ENCODE assay signal across 19 mouse cellular contexts in the genomic region with DNA sequence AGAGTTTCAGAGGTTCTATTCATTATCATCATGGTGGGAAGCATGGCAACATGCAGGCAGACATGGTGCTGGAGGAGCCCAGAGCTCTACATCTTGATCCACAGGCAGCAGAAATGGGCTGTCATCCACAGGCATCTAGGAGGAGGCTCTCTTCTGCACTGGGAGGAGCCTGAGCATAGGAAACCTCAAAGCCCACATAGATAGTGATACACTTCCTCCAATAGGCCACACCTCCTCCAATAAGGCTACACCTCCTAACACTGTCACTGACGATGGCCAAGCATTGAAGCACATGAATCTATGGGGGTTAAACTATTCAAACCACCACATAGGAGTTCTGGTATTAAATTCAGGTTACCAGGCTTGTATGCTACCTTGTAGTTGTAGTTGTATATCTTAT. TPM values are rescaled to one million over a fixed set of nuclear protein-coding genes. Genes with fewer than 3 reads are reported as not detected.
A peak's percentile ranks its signal among the peaks of the same experiment; 100 is the strongest.
DNase-seq lines count a peak whose midpoint lies in the region; ATAC-seq and TF ChIP-seq lines count a peak whose summit lies in the region.
"Had no signal": no experiment of that assay in that cellular context is flagged by ENCODE, and none has a peak within 500 bp of the region (broad histone marks: within the 10 kb centered on the region; RNA-seq: fewer than 3 reads in every experiment).

No protein-coding gene starts in this region.

- no peaks in the 10 kb centered on the region for H3K9me3 ChIP-seq in MEL (replicated peaks; ENCODE audit: insufficient read depth, low read length)
- H3K9me3 ChIP-seq in forebrain, embryonic 14.5 days (replicated peaks; ENCODE audit: control insufficient read depth, low read length), result no peaks in the 10 kb centered on the region
- H3K9me3 ChIP-seq: forebrain, embryonic 12.5 days had no signal

- H3K27ac ChIP-seq in MEL (ENCODE audit: control insufficient read depth, low read depth, low read length), result no peak overlapping the region
- no peak overlapping the region for H3K27ac ChIP-seq in layer of hippocampus, adult 2 months
- no peak overlapping the region for H3K27ac ChIP-seq in forebrain, embryonic 14.5 days (ENCODE audit: low read depth, low read length)
- H3K27ac ChIP-seq: forebrain, embryonic 12.5 days; hindbrain, embryonic 10.5 days; hindbrain, postnatal 0 days; liver, embryonic 14.5 days had no signal

- WGBS in forebrain, embryonic 14.5 days, result 78% methylated on average over 1 of the region's 1 CpGs

- ATAC-seq in forebrain, embryonic 14.5 days, result no peak
- ATAC-seq: hindbrain, postnatal 0 days; midbrain, embryonic 16.5 days had no signal

- TF ChIP-seq RAD21 in MEL (IDR thresholded peaks at IDR 0.05; ENCODE audit: low read depth, low read length), result no peak

- no peak overlapping the region for H3K9ac ChIP-seq in MEL (ENCODE audit: control insufficient read depth, low read depth, low read length, poor library complexity, severe bottlenecking)
- H3K9ac ChIP-seq in forebrain, embryonic 14.5 days (ENCODE audit: low read length), result no peak overlapping the region
- H3K9ac ChIP-seq: forebrain, embryonic 12.5 days; liver, embryonic 14.5 days had no signal

- TF ChIP-seq EP300 in MEL (IDR thresholded peaks at IDR 0.05; ENCODE audit: low read depth in 1 of 2, low read length in 2 of 2), result no peak

- no peak for TF ChIP-seq POLR2A in MEL (IDR thresholded peaks at IDR 0.05; ENCODE audit: control insufficient read depth in 1 of 2, insufficient read depth in 1 of 2, low read depth in 1 of 2, low read length in 2 of 2, poor library complexity in 1 of 2)

- H3K36me3 ChIP-seq in MEL (ENCODE audit: control insufficient read depth in 1 of 2, insufficient read depth in 2 of 2, low read length in 2 of 2), result no peaks in the 10 kb centered on the region
- H3K36me3 ChIP-seq in splenic B cell, adult 2 months (ENCODE audit: control insufficient read depth, insufficient read depth, low read length, poor library complexity, severe bottlenecking), result no peaks in the 10 kb centered on the region
- H3K36me3 ChIP-seq in forebrain, embryonic 14.5 days (ENCODE audit: control insufficient read depth, insufficient read depth, low read length), result no peaks in the 10 kb centered on the region
- H3K36me3 ChIP-seq: forebrain, embryonic 12.5 days; hindbrain, embryonic 10.5 days had no signal

- no peak overlapping the region for H3K4me3 ChIP-seq in MEL (ENCODE audit: control insufficient read depth in 1 of 2, insufficient read depth in 1 of 2, low read depth in 2 of 2, low read length in 2 of 2)
- H3K4me3 ChIP-seq in layer of hippocampus, adult 2 months, result no peak overlapping the region
- no peak overlapping the region for H3K4me3 ChIP-seq in forebrain, embryonic 14.5 days (ENCODE audit: low read depth, low read length)
- H3K4me3 ChIP-seq: forebrain, embryonic 12.5 days; hindbrain, embryonic 10.5 days had no signal

- DNase-seq in CD4-positive helper T cell, adult 2 months (ENCODE audit: low read depth, low spot score), result peak; percentile 25
- DNase-seq in MEL (ENCODE audit: low read depth, low spot score), result peak; percentile 76
- peak; percentile 27 for DNase-seq in induced T-regulatory cell, adult 2 months (ENCODE audit: low read depth)
- peak; percentile 58 for DNase-seq in splenic B cell, adult 2 months (ENCODE audit: low read depth, low spot score)
- DNase-seq in layer of hippocampus, adult 2 months (ENCODE audit: low spot score in 2 of 2), result no peak
- no peak for DNase-seq in forebrain, embryonic 14.5 days (ENCODE audit: low spot score)
- DNase-seq in cerebellum, adult 9-11 months, result no peak
- DNase-seq: adrenal gland, postnatal 36 days; cerebellum, adult 18-20 months; gastrocnemius, postnatal 14 days; kidney, adult 11 months; kidney, postnatal 14 days; right cerebral cortex, postnatal 25 days; thymus, adult 2 months had no signal

- TF ChIP-seq CTCF in MEL (IDR thresholded peaks at IDR 0.05 in 2 of 3, conservative IDR thresholded peaks at IDR 0.05 in 1 of 3; ENCODE audit: control insufficient read depth in 1 of 3, insufficient read depth in 1 of 3, low read depth in 2 of 3, low read length in 3 of 3, poor library complexity in 1 of 3, severe bottlenecking in 1 of 3), result no peak
- TF ChIP-seq CTCF in layer of hippocampus, adult 2 months (conservative IDR thresholded peaks at IDR 0.05), result no peak

- no peaks in the 10 kb centered on the region for H3K79me2 ChIP-seq in MEL (ENCODE audit: control insufficient read depth, insufficient read depth, low read length, poor library complexity)

- H3K27me3 ChIP-seq in MEL (ENCODE audit: control insufficient read depth in 1 of 2, insufficient read depth in 2 of 2, low read length in 2 of 2), result no peaks in the 10 kb centered on the region
- H3K27me3 ChIP-seq in splenic B cell, adult 2 months (ENCODE audit: control insufficient read depth, insufficient read depth, low read length, poor library complexity, severe bottlenecking), result no peaks in the 10 kb centered on the region
- H3K27me3 ChIP-seq in forebrain, embryonic 14.5 days (replicated peaks; ENCODE audit: control insufficient read depth, insufficient read depth, low read length), result no peaks in the 10 kb centered on the region
- H3K27me3 ChIP-seq: forebrain, embryonic 12.5 days had no signal

- H3K4me2 ChIP-seq in forebrain, embryonic 14.5 days (ENCODE audit: low read length), result no peak overlapping the region
- H3K4me2 ChIP-seq: forebrain, embryonic 12.5 days had no signal

- H3K4me1 ChIP-seq in MEL (ENCODE audit: control insufficient read depth in 1 of 2, insufficient read depth in 2 of 2, low read length in 2 of 2), result no peaks in the 10 kb centered on the region
- no peaks in the 10 kb centered on the region for H3K4me1 ChIP-seq in forebrain, embryonic 14.5 days (ENCODE audit: control insufficient read depth, insufficient read depth, low read length)
- H3K4me1 ChIP-seq: forebrain, embryonic 12.5 days; hindbrain, embryonic 10.5 days had no signal

TF ChIP-seq in MEL, 35 proteins besides CTCF, POLR2A, EP300 and RAD21:
- no peak for TF ChIP-seq MEF2A (IDR thresholded peaks at IDR 0.05; ENCODE audit: extremely low read depth, insufficient replicate concordance, low read depth, low read length, poor library complexity, severe bottlenecking)
- 0 out of 2 replicates have a peak, but pooled peaks have one; percentile 16 for TF ChIP-seq MAX (IDR thresholded peaks at IDR 0.05; ENCODE audit: low read length)
- no peak for TF ChIP-seq KAT2A (conservative IDR thresholded peaks at IDR 0.05; ENCODE audit: low read depth, low read length)

RNA-seq across cellular contexts. Expression of a gene that starts 12.3 kb away (rescaled TPM):
- 0.07 TPM in 1 of 2 replicates, not detected in the other for total RNA-seq in MEL (2012; rRNA removed)
- under 1 TPM in 1 of 2 experiments, not detected in 1; 0.10 TPM for polyA plus RNA-seq in MEL (2012; ENCODE audit: insufficient read depth in 1 of 2, insufficient read length in 2 of 2, low read depth in 1 of 2, low replicate concordance in 2 of 2, missing spikeins in 1 of 2)
- total RNA-seq in layer of hippocampus, adult 2 months (2021), result 1 to 10 TPM; 1.9 to 2.2 TPM
- 3.7 and 3.8 TPM in 2 replicates for polyA plus RNA-seq in forebrain, embryonic 14.5 days (2014; fragmentation: Nextera tagmentation; extraction: Ambion mirVana)
- total RNA-seq: gastrocnemius, postnatal 14 days had no signal

RNA-seq across cellular contexts. Expression of a gene that starts 23.9 kb away (rescaled TPM):
- total RNA-seq in MEL (2012; rRNA removed), result 30.7 and 30.8 TPM in 2 replicates
- polyA plus RNA-seq in MEL (2012; ENCODE audit: insufficient read depth in 1 of 2, insufficient read length in 2 of 2, low read depth in 1 of 2, low replicate concordance in 2 of 2, missing spikeins in 1 of 2), result 10 to 100 TPM; 24.5 to 32.0 TPM
- 10 to 100 TPM; 61.4 to 61.5 TPM for total RNA-seq in layer of hippocampus, adult 2 months (2021)
- 57.8 and 62.1 TPM in 2 replicates for polyA plus RNA-seq in forebrain, embryonic 14.5 days (2014; fragmentation: Nextera tagmentation; extraction: Ambion mirVana)

Comparison
In these comparisons a context has a peak if more than half of its experiments do, and no peak if none do; other contexts are left out.
1. DNase-seq: peak in CD4-positive helper T cell, adult 2 months (single experiment), MEL (single experiment), induced T-regulatory cell, adult 2 months (single experiment) and splenic B cell, adult 2 months (single experiment); none in layer of hippocampus, adult 2 months (0 of 2), forebrain, embryonic 14.5 days (single experiment) and cerebellum, adult 9-11 months (single experiment).